Mouse (Mus musculus): ENCODE measurements around the gene Klhl29. TPM values are rescaled to one million over a fixed set of nuclear protein-coding genes. Genes with fewer than 3 reads are reported as not detected.

The Klhl29 gene
- polyA plus RNA-seq, 1 experiment from 2014 or later = 4.0 TPM

GRCm38 (mm10) chr12:5129190-5129589 is 246.3 kb downstream of the Klhl29 start:
- Histone ChIP-seq H3K9ac (ENCODE audit: low read depth, low read length) (no peak overlapping the region), H3K27me3 (ENCODE audit: control insufficient read depth, insufficient read depth, low read depth, low read length) (no peaks in the 10 kb centered on the region), H3K36me3 (ENCODE audit: control insufficient read depth, insufficient read depth, low read length) (no peaks in the 10 kb centered on the region), H3K4me3 (ENCODE audit: low read depth, low read length) (no peak overlapping the region), H3K9me3 (replicated peaks; ENCODE audit: control insufficient read depth, low read length, poor library complexity, severe bottlenecking) (no peaks in the 10 kb centered on the region), H3K4me2 (ENCODE audit: low read length) (no peak overlapping the region), H3K4me1 (ENCODE audit: control insufficient read depth, insufficient read depth, low read length) (peaks cover 5% of the 10 kb centered on the region), H3K27ac (ENCODE audit: low read length) (no peak overlapping the region)
- ATAC-seq = no peak
- 85% methylated on average over 4 of the region's 4 CpGs for WGBS

GRCm38 (mm10) chr12:5125907-5126306 is 249.6 kb downstream of the Klhl29 start:
- peaks cover 5% of the 10 kb centered on the region for H3K4me1 ChIP-seq (ENCODE audit: control insufficient read depth, insufficient read depth, low read length)
- H3K9me3 ChIP-seq (replicated peaks; ENCODE audit: control insufficient read depth, low read length, poor library complexity, severe bottlenecking) = no peaks in the 10 kb centered on the region
- no peak for ATAC-seq
- H3K36me3 ChIP-seq (ENCODE audit: control insufficient read depth, insufficient read depth, low read length) = no peaks in the 10 kb centered on the region
- no peak overlapping the region for H3K4me3 ChIP-seq (ENCODE audit: low read depth, low read length)
- no peak overlapping the region for H3K9ac ChIP-seq (ENCODE audit: low read depth, low read length)
- no peak overlapping the region for H3K27ac ChIP-seq (ENCODE audit: low read length)
- no peaks in the 10 kb centered on the region for H3K27me3 ChIP-seq (ENCODE audit: control insufficient read depth, insufficient read depth, low read depth, low read length)
- no peak overlapping the region for H3K4me2 ChIP-seq (ENCODE audit: low read length)
- 89% methylated on average over 7 of the region's 7 CpGs for WGBS

GRCm38 (mm10) chr12:5122972-5123371 is 252.5 kb downstream of the Klhl29 start:
- Histone ChIP-seq H3K4me1 (ENCODE audit: control insufficient read depth, insufficient read depth, low read length) (peaks cover 17% of the 10 kb centered on the region), H3K36me3 (ENCODE audit: control insufficient read depth, insufficient read depth, low read length) (no peaks in the 10 kb centered on the region), H3K9ac (ENCODE audit: low read depth, low read length) (no peak overlapping the region), H3K27me3 (ENCODE audit: control insufficient read depth, insufficient read depth, low read depth, low read length) (no peaks in the 10 kb centered on the region), H3K4me2 (ENCODE audit: low read length) (no peak overlapping the region), H3K9me3 (replicated peaks; ENCODE audit: control insufficient read depth, low read length, poor library complexity, severe bottlenecking) (no peaks in the 10 kb centered on the region), H3K4me3 (ENCODE audit: low read depth, low read length) (no peak overlapping the region), H3K27ac (ENCODE audit: low read length) (no peak overlapping the region)
- ATAC-seq = no peak
- 60% methylated on average over 8 of the region's 8 CpGs for WGBS

GRCm38 (mm10) chr12:5120249-5120648 is 255.2 kb downstream of the Klhl29 start:
- Histone ChIP-seq H3K36me3 (ENCODE audit: control insufficient read depth, insufficient read depth, low read length) (no peaks in the 10 kb centered on the region), H3K27ac (ENCODE audit: low read length) (peak overlapping the region; percentile 14), H3K27me3 (ENCODE audit: control insufficient read depth, insufficient read depth, low read depth, low read length) (no peaks in the 10 kb centered on the region), H3K4me1 (ENCODE audit: control insufficient read depth, insufficient read depth, low read length) (peaks cover 17% of the 10 kb centered on the region), H3K4me3 (ENCODE audit: low read depth, low read length) (no peak overlapping the region), H3K9me3 (replicated peaks; ENCODE audit: control insufficient read depth, low read length, poor library complexity, severe bottlenecking) (no peaks in the 10 kb centered on the region), H3K4me2 (ENCODE audit: low read length) (peak overlapping the region; percentile 48), H3K9ac (ENCODE audit: low read depth, low read length) (no peak overlapping the region)
- 72% methylated on average over 6 of the region's 6 CpGs for WGBS
- ATAC-seq = 0 out of 2 replicates have a peak, but pooled peaks have one; percentile 27

- Histone ChIP-seq H3K4me2 (ENCODE audit: low read length) (peak overlapping the region; percentile 48), H3K27ac (ENCODE audit: low read length) (peak overlapping the region; percentile 14), H3K9me3 (replicated peaks; ENCODE audit: control insufficient read depth, low read length, poor library complexity, severe bottlenecking) (no peaks in the 10 kb centered on the region), H3K27me3 (ENCODE audit: control insufficient read depth, insufficient read depth, low read depth, low read length) (no peaks in the 10 kb centered on the region), H3K9ac (ENCODE audit: low read depth, low read length) (no peak overlapping the region), H3K36me3 (ENCODE audit: control insufficient read depth, insufficient read depth, low read length) (no peaks in the 10 kb centered on the region), H3K4me3 (ENCODE audit: low read depth, low read length) (peak overlapping the region; percentile 31), H3K4me1 (ENCODE audit: control insufficient read depth, insufficient read depth, low read length) (peaks cover 17% of the 10 kb centered on the region)
- peak; percentile 92 for ATAC-seq
- 13% methylated on average over 15 of the region's 15 CpGs for WGBS
Measured at GRCm38 (mm10) chr12:5119726-5120125, 255.8 kb downstream of the Klhl29 start.

- H3K4me2 ChIP-seq (ENCODE audit: low read length) = peak overlapping the region; percentile 48
- no peaks in the 10 kb centered on the region for H3K36me3 ChIP-seq (ENCODE audit: control insufficient read depth, insufficient read depth, low read length)
- WGBS = 34% methylated on average over 9 of the region's 9 CpGs
- no peaks in the 10 kb centered on the region for H3K27me3 ChIP-seq (ENCODE audit: control insufficient read depth, insufficient read depth, low read depth, low read length)
- peak overlapping the region; percentile 14 for H3K27ac ChIP-seq (ENCODE audit: low read length)
- ATAC-seq = peak; percentile 46
- H3K4me1 ChIP-seq (ENCODE audit: control insufficient read depth, insufficient read depth, low read length) = peaks cover 12% of the 10 kb centered on the region
- H3K4me3 ChIP-seq (ENCODE audit: low read depth, low read length) = peak overlapping the region; percentile 31
- no peak overlapping the region for H3K9ac ChIP-seq (ENCODE audit: low read depth, low read length)
- no peaks in the 10 kb centered on the region for H3K9me3 ChIP-seq (replicated peaks; ENCODE audit: control insufficient read depth, low read length, poor library complexity, severe bottlenecking)
Measured at GRCm38 (mm10) chr12:5119286-5119685, 256.2 kb downstream of the Klhl29 start.

- Histone ChIP-seq H3K4me1 (ENCODE audit: control insufficient read depth, insufficient read depth, low read length) (peaks cover 11% of the 10 kb centered on the region; the same call in 1 of the 2 replicates), H3K4me2 (ENCODE audit: low read length) (no peak overlapping the region), H3K9ac (ENCODE audit: low read depth, low read length) (no peak overlapping the region), H3K27me3 (ENCODE audit: control insufficient read depth, insufficient read depth, low read depth, low read length) (no peaks in the 10 kb centered on the region), H3K9me3 (replicated peaks; ENCODE audit: control insufficient read depth, low read length, poor library complexity, severe bottlenecking) (no peaks in the 10 kb centered on the region), H3K4me3 (ENCODE audit: low read depth, low read length) (no peak overlapping the region), H3K27ac (ENCODE audit: low read length) (no peak overlapping the region), H3K36me3 (ENCODE audit: control insufficient read depth, insufficient read depth, low read length) (no peaks in the 10 kb centered on the region)
- WGBS = 62% methylated on average over 5 of the region's 5 CpGs
- ATAC-seq = no peak
Measured at GRCm38 (mm10) chr12:5116605-5117004, 258.9 kb downstream of the Klhl29 start.

- peaks cover 6% of the 10 kb centered on the region; the same call in 1 of the 2 replicates for H3K4me1 ChIP-seq (ENCODE audit: control insufficient read depth, insufficient read depth, low read length)
- H3K9me3 ChIP-seq (replicated peaks; ENCODE audit: control insufficient read depth, low read length, poor library complexity, severe bottlenecking) = no peaks in the 10 kb centered on the region
- no peak overlapping the region for H3K4me2 ChIP-seq (ENCODE audit: low read length)
- H3K36me3 ChIP-seq (ENCODE audit: control insufficient read depth, insufficient read depth, low read length) = no peaks in the 10 kb centered on the region
- ATAC-seq = no peak
- no peaks in the 10 kb centered on the region for H3K27me3 ChIP-seq (ENCODE audit: control insufficient read depth, insufficient read depth, low read depth, low read length)
- H3K9ac ChIP-seq (ENCODE audit: low read depth, low read length) = no peak overlapping the region
- H3K4me3 ChIP-seq (ENCODE audit: low read depth, low read length) = no peak overlapping the region
- WGBS = 69% methylated on average over 4 of the region's 4 CpGs
- no peak overlapping the region for H3K27ac ChIP-seq (ENCODE audit: low read length)
Measured at GRCm38 (mm10) chr12:5114631-5115030, 260.9 kb downstream of the Klhl29 start.

GRCm38 (mm10) chr12:5111343-5111742 is 264.1 kb downstream of the Klhl29 start:
- H3K4me1 ChIP-seq (ENCODE audit: control insufficient read depth, insufficient read depth, low read length) = no peaks in the 10 kb centered on the region
- no peak for ATAC-seq
- 74% methylated on average over 3 of the region's 3 CpGs for WGBS
- H3K36me3 ChIP-seq (ENCODE audit: control insufficient read depth, insufficient read depth, low read length) = no peaks in the 10 kb centered on the region
- no peak overlapping the region for H3K4me2 ChIP-seq (ENCODE audit: low read length)
- no peaks in the 10 kb centered on the region for H3K9me3 ChIP-seq (replicated peaks; ENCODE audit: control insufficient read depth, low read length, poor library complexity, severe bottlenecking)
- no peak overlapping the region for H3K4me3 ChIP-seq (ENCODE audit: low read depth, low read length)
- no peak overlapping the region for H3K9ac ChIP-seq (ENCODE audit: low read depth, low read length)
- no peak overlapping the region for H3K27ac ChIP-seq (ENCODE audit: low read length)
- H3K27me3 ChIP-seq (ENCODE audit: control insufficient read depth, insufficient read depth, low read depth, low read length) = no peaks in the 10 kb centered on the region
